Mouse (Mus musculus): ENCODE measurements around the gene Nhp2. TPM values are rescaled to one million over a fixed set of nuclear protein-coding genes. Genes with fewer than 3 reads are reported as not detected.
A peak's percentile ranks its signal among the peaks of the same experiment; 100 is the strongest.
"Not testable (repeated sequence)": the region's sequence is repeated elsewhere in the genome, so short reads cannot be mapped to it uniquely, and the experiment has no call there.

Nhp2 gene
- total RNA-seq, 2 experiments from 2014 or later: 41.7 to 48.2 TPM

DNA sequence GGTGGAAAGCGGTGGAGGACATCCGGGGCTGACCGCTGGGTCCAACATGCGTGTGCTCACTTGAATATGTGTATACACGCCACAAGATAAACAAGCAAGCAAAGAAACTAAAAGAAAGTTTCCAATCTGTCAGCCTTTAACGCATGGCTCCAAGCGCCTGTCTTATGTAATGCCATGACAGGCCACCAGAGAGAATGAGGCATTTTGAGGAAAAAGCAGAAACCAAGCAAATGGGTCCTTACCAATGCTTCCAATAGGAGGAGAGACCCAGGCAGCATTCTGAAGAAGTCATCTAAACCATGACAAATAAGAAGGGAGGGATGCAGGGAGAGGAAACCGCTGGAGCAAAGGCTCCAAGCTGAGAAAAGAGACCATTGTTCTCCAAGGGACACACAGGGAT is 5.3 kb upstream of the Nhp2 start:
- no peak for DNase-seq (ENCODE audit: low spot score in 2 of 2)
- peak; percentile 35 for TF ChIP-seq CTCF (conservative IDR thresholded peaks at IDR 0.05)
- Histone ChIP-seq H3K27ac (no peak overlapping the region), H3K4me3 (no peak overlapping the region)

DNA sequence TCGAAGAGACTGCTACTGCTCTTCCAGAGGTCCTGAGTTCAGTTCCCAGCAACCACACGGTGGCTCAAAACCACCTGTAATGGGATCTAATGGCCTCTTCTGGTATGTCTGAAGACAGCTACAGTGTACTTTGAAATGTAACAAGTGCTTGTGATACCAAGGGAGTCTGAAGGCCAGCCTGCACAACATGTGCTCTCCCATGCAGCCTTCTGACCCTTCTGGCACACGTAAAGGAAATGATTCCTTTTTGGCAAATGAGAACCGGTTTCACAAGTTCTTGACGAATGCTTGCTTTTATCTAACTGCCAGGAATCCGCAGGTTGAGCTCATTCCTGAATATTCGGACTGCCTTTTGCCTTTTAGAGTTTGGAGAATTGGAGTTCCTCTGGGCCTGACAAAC is 4.4 kb upstream of the Nhp2 start:
- peak overlapping the region; percentile 53 for H3K4me3 ChIP-seq
- peak overlapping the region; percentile 80 for H3K27ac ChIP-seq
- no peak for TF ChIP-seq CTCF (conservative IDR thresholded peaks at IDR 0.05)
- DNase-seq (ENCODE audit: low spot score in 2 of 2): no peak

DNA sequence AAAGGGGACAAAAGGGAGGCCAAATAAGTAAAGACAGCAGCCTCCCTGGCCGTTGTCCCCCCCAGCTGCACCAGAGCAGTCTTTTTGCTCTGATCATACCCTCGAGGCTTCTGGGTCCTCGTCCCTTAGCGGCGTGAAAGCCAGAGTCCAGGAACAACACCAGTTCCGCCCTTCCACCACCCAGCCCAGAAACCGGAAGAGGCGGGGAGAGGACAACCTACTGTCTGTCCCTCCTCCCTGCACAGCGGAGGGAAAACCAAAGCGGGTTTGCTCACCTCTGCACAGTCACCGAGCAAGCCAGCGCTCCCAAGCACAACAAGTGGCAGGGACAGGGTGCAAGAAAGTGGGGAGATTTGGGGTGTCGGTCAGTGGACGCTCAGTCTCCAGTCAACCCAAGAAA is 3.9 kb upstream of the Nhp2 start:
- DNase-seq (ENCODE audit: low spot score in 2 of 2): no peak
- TF ChIP-seq CTCF (conservative IDR thresholded peaks at IDR 0.05): no peak
- Histone ChIP-seq H3K4me3 (peak overlapping the region; percentile 53), H3K27ac (peak overlapping the region; percentile 80)

DNA sequence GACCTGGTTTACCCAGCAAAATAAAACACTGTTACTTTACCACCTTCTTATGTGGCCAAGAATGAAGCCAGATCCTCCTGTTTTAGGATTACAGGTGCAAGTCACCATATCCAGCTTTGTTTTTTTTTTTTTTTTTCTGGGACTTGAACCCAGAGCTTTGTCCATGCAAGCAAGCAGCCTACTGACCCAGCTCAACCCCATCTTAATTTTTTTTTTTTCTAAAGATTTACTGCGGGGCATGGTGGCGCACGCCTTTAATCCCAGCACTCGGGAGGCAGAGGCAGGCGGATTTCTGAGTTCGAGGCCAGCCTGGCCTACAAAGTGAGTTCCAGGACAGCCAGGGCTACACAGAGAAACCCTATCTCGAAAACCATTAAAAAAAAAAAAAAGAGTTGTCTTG is 3.4 kb upstream of the Nhp2 start:
- H3K27ac ChIP-seq; DNase-seq (ENCODE audit: low spot score in 2 of 2): not testable (repeated sequence)
- peak overlapping the region; percentile 53; the same call in 1 of the 2 replicates for H3K4me3 ChIP-seq

DNA sequence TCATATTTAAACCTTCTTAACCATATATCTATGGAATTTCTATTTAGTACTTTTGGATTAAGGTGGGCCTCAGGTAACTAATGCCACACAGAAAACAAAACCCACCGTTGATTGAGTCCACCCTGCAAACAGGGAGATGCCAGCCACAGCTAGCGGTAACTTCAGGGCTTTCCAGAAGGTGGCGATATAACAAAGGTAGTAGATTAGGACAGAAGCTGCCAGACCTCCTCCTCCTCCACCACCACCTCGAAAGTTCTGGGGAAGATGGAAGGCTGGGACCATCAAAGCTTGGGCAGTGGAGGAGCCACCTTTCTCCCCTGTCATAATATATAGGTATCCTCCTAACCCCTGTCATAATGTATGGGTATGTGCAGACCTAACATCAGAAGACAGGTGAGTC is 1.8 kb upstream of the Nhp2 start:
- peak; percentile 78 to 79 for DNase-seq (ENCODE audit: low spot score in 2 of 2)
- TF ChIP-seq CTCF (conservative IDR thresholded peaks at IDR 0.05): peak; percentile 90
- Histone ChIP-seq H3K27ac (no peak overlapping the region), H3K4me3 (no peak overlapping the region)

DNA sequence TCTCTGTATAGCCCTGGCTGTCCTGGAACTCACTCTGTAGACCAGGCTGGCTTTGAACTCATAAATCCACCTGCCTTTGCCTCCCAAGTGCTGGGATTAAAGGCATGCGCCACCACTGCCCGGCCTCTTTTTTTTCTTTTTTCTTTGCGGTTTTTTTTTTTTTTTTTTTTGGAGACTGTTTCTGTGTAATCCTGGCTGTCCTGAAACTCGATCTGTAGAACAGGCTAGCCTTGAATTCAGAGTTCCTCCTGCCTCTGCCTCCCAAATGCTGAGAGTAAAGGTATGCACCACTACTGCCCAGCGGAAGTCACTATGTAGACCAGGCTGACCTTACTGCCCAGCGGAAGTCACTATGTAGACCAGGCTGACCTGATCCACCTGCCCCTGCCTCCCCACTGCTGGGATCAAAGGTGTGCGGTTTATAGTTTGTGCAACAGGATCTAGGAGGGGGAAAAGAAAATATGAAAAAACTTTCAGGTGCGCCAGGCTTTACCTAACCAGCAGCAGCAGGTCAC is 584 bp upstream of the Nhp2 start:
- no peak for DNase-seq (ENCODE audit: low spot score in 2 of 2)
- TF ChIP-seq CTCF (conservative IDR thresholded peaks at IDR 0.05): no peak
- Histone ChIP-seq H3K4me3 (peak overlapping the region; percentile 73), H3K27ac (peak overlapping the region; percentile 33; the same call in 1 of the 2 replicates)

DNA sequence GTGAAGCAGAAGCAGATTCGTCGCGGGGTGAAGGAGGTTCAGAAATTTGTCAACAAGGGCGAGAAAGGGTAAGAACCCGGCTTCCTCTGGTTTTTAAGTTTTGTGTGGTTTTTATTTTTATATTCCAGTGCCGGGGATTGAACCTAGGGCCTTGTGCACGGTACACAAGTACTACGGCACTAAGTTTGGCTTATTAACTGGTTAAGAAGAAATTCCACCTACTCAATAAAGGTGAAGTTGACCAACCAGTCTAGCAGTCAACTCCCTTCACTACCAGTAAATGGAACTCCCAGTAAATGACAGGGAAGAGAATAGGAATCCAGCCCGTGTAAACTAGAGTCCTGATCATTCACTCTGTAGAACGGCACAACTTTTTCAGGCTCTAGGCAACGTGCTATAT is 549 bp downstream of the Nhp2 start:
- DNase-seq (ENCODE audit: low spot score in 2 of 2): no peak
- TF ChIP-seq CTCF (conservative IDR thresholded peaks at IDR 0.05): no peak
- H3K4me3 ChIP-seq: peak overlapping the region; percentile 73
- peak overlapping the region; percentile 76 for H3K27ac ChIP-seq

DNA sequence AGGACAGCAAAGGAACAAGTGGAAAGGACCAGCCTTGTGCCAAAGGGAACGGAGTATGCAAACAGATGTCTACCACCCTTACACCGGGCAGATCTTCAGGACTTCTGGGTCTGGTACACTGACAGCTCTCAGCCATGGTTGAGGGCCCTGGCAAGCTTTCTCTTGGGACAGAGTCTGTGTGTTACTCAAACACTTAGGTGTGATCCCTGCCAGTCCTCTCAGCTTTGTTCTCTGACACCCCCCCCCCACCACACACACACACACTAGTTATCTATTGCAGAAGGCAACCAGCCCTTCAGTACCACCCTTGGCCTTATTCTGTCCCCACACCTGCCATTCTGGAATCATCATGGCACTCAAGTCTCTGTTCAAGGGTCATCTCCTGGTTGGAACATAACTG is 2.2 kb downstream of the Nhp2 start:
- Histone ChIP-seq H3K27ac (peak overlapping the region; percentile 64; the same call in 1 of the 2 replicates), H3K4me3 (no peak overlapping the region)
- TF ChIP-seq CTCF (conservative IDR thresholded peaks at IDR 0.05): no peak
- no peak for DNase-seq (ENCODE audit: low spot score in 2 of 2)

DNA sequence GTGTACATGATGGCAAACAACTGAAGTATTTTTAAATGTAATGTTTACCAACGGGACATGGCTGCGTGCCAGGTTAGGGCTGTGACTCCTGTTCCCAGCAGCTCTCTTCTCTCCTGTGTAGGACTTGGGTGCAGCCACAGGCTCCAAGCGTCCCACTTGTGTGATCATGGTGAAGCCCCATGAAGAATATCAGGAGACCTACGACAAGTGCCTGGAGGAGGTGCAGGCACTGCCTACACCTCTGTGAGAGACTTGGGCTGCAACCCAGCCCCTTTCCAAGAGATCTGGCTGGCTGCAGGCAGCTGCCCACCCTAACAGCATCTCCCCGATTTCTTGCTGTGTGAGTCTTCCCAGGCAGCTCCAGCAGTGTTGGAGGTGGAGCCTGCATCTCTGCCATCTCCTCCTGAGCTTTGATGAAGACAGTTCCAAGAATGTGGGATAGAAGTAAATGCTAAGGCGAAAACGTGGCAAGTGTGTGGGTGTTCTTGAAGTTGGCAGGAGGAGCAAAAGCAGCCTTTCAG is 3.5 kb downstream of the Nhp2 start:
- no peak overlapping the region for H3K4me3 ChIP-seq
- H3K27ac ChIP-seq: peak overlapping the region; percentile 64
- peak; percentile 43 to 74 for DNase-seq (ENCODE audit: low spot score in 2 of 2)
- TF ChIP-seq CTCF (conservative IDR thresholded peaks at IDR 0.05): no peak

DNA sequence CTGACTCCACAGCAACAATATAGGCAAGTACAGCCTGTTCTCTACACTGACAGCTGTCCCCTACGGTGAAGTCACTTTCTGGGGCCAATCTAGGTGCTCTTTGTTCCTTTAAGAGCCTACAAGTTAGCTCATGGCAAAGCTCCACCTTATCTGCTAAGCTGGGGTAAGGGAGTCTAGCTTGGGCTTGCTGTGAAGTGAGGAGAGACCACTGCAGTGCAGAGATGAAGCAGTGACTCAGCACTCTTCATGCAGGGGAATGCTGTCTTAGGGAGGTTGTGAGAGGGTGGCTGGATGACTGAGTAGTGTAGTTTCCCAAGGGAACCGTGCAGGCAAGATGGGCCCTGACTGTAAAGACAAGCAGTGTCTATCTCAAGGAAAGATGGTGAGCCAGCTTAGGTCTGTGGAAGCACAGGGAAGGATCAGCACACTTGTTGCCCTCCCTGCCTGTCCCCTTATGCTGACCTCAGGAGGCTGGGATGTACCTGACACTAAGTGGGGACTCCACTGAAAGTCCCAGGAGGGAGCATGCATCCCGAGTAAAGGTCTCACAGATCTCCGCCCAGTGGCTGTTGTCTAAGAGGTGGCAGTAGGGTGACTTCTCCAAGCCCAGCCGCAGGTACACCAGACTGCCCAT is 5.8 kb downstream of the Nhp2 start:
- Histone ChIP-seq H3K4me3 (no peak overlapping the region), H3K27ac (peak overlapping the region; percentile 64)
- no peak for TF ChIP-seq CTCF (conservative IDR thresholded peaks at IDR 0.05)
- no peak for DNase-seq (ENCODE audit: low spot score in 2 of 2)

DNA sequence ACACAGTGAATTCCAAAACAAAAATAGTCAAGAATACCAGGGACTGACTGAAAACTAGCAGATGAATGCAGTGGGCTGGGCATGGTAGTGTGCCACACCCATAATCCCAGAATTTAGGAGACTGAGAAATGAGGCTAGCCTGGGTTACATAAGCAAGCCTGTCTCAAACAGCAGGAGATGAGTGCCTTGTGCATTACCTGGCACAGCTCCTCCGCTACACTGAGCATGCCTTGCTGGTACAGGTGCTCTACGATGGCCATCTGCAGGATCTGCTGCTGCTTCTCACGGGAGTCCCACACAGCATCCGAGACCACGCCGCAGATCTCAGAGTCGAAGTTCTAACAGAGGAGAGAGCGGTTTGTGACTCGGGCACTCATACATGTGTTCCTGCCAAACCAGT is 7.9 kb downstream of the Nhp2 start:
- DNase-seq (ENCODE audit: low spot score in 2 of 2): no peak
- H3K27ac ChIP-seq: peak overlapping the region; percentile 95
- H3K4me3 ChIP-seq: no peak overlapping the region
- TF ChIP-seq CTCF (conservative IDR thresholded peaks at IDR 0.05): no peak

DNA sequence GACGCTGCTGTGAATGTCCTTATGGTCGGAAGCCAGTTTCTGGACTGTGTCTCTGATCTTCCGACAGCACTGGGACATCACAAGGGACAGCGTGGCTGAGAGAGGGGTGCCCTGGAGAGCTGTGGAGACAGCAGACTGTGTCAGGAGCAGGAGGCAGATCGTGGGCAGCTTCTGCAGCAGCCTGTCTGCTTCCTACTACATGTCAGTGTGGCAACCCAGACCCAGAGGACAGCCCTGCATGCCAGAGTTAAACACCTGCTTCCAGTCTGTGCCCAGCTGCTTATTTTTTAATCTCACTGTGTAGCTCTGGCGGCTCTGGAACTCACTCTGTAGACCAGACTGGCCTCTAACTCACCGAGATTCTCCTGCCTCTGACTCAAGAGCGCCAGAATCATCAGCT is 8.4 kb downstream of the Nhp2 start:
- H3K4me3 ChIP-seq: no peak overlapping the region
- no peak for DNase-seq (ENCODE audit: low spot score in 2 of 2)
- peak overlapping the region; percentile 95 for H3K27ac ChIP-seq
- TF ChIP-seq CTCF (conservative IDR thresholded peaks at IDR 0.05): no peak

DNA sequence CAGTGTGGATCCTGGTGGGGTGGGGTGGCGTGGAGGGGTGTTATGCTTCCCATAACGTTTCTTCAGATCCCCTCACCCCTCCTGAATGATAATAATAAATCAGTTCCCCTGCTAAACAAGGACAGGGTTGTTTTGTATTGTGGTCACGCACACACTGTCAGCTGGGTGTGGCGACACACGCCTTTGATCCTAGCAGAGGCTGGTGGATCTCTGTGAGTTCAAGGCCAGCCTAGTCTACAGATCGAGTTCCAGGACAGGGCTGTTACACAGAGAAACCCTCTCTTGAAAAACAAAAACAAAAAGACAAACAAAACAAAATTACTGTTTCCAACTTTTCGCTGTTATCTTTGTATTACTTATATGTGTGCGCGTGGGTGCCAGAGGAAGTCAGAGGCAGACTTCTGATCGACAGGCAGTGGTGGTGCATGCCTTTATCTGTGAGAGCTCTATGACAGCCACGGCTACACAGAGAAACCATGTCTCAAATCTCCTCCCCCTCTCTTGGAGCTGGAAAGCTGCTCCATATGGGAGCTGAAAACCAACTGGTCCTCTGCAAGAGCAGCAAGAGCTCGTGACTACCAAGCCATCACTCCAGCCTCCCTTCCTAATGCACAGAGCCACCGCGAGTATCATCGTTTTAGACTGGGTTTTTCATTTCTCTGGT is 10.2 kb downstream of the Nhp2 start:
- peak overlapping the region; percentile 7; the same call in 1 of the 2 replicates for H3K4me3 ChIP-seq
- no peak for TF ChIP-seq CTCF (conservative IDR thresholded peaks at IDR 0.05)
- peak overlapping the region; percentile 95 for H3K27ac ChIP-seq
- peak; percentile 55 to 85 for DNase-seq (ENCODE audit: low spot score in 2 of 2)
